Mouse (Mus musculus) limb, embryonic 13.5 days (tissue): ENCODE data around the gene Gm10600. TPM values are rescaled to one million over a fixed set of nuclear protein-coding genes. Genes with fewer than 3 reads are reported as not detected.
"Not testable (repeated sequence)": the region's sequence is repeated elsewhere in the genome, so short reads cannot be mapped to it uniquely, and the experiment has no call there.

Experiments used
- ATAC-seq: fragments of 200-750 bp; cut with Nextera tagmentation; 2 replicates; pipeline ENCODE4 v1.8.0; 2017; ENCODE audit warnings: low read depth, moderate number of reproducible peaks, moderate TSS enrichment; ENCODE audit not compliant: low FRiP score
- H3K27ac ChIP-seq: fragments of 300-500 bp; sonication (generic); 2 replicates; pipeline ENCODE4 v1.5.1; 2015; ENCODE audit warnings: inconsistent platforms, mild to moderate bottlenecking, moderate library complexity
- H3K27me3 ChIP-seq: fragments of 300-500 bp; sonication (generic); 2 replicates; pipeline ENCODE4 v1.6.1; 2015; ENCODE audit warnings: mild to moderate bottlenecking, inconsistent platforms
- H3K36me3 ChIP-seq: fragments of 300-500 bp; sonication (generic); 2 replicates; pipeline ENCODE4 v1.6.1; 2015; ENCODE audit warnings: inconsistent platforms, mild to moderate bottlenecking, moderate library complexity
- H3K4me1 ChIP-seq: fragments of 300-500 bp; sonication (generic); 2 replicates; pipeline ENCODE4 v1.6.1; 2015; ENCODE audit warnings: inconsistent platforms
- H3K4me2 ChIP-seq: fragments of 300-500 bp; sonication (generic); replicated peaks from 2 replicates; pipeline ENCODE4 v1.6.1; 2015; ENCODE audit warnings: inconsistent platforms, mild to moderate bottlenecking, moderate library complexity
- H3K4me3 ChIP-seq: fragments of 300-500 bp; sonication (generic); 2 replicates; pipeline ENCODE4 v1.5.1; 2015; ENCODE audit warnings: moderate library complexity, mild to moderate bottlenecking, inconsistent platforms
- H3K9ac ChIP-seq: fragments of 300-500 bp; sonication (generic); 2 replicates; pipeline ENCODE4 v1.6.1; 2015; ENCODE audit warnings: mild to moderate bottlenecking, inconsistent platforms
- H3K9me3 ChIP-seq: fragments of 300-500 bp; sonication (generic); 2 replicates; pipeline ENCODE4 v1.6.1; 2016; ENCODE audit warnings: inconsistent platforms
- WGBS: fragments of 180-500 bp; shearing (Covaris S2); methylation state at CpG from one replicate; pipeline ENCODE4 v1.1.7; 2015; 5-methylcytosine and 5-hydroxymethylcytosine counted together
- polyA plus RNA-seq: library from polyadenylated mRNA; unstranded; fragments of >200 nt; fragmentation: Nextera tagmentation; extraction: Ambion mirVana; gene quantifications from 2 replicates; pipeline ENCODE4 v1.2.1, GENCODE M21; 2015

Gene Gm10600
- not detected in 2 replicates for polyA plus RNA-seq

GRCm38 (mm10) chr4:42240339-42240738, at the start of gene Gm10600:
Gene Gm10600, plus strand, starts transcription at chr4:42240639.
- H3K27me3 ChIP-seq, H3K4me1 ChIP-seq, H3K36me3 ChIP-seq, H3K9ac ChIP-seq, H3K4me3 ChIP-seq, H3K9me3 ChIP-seq, ATAC-seq, H3K4me2 ChIP-seq, H3K27ac ChIP-seq: not testable (repeated sequence)
- WGBS = no CpG with 5 or more reads among the region's 4 CpGs

- H3K27me3 ChIP-seq, H3K4me1 ChIP-seq, H3K9ac ChIP-seq, H3K4me2 ChIP-seq, H3K27ac ChIP-seq, H3K9me3 ChIP-seq, H3K4me3 ChIP-seq, H3K36me3 ChIP-seq, ATAC-seq: not testable (repeated sequence)
- WGBS = no CpG with 5 or more reads among the region's 5 CpGs
Observed at GRCm38 (mm10) chr4:42255467-42255866, 15.0 kb downstream of the Gm10600 start, which contains the start of gene Ccl21b. Gene Ccl21b, plus strand, starts transcription at chr4:42255767.

Other genes with a start within 250 kb of the Gm10600 start
- 0.39 TPM in 1 of 2 replicates, not detected in the other for gene Gm21093, start 205.9 kb upstream of the Gm10600 start, polyA plus RNA-seq
- gene Gm3893, start 149.4 kb upstream of the Gm10600 start, polyA plus RNA-seq = not detected in 2 replicates
- 7.7 TPM in 1 of 2 replicates, not detected in the other for gene Gm13304, start 125.8 kb upstream of the Gm10600 start, polyA plus RNA-seq
- gene Gm13306, start 87.2 kb upstream of the Gm10600 start, polyA plus RNA-seq = 1.1 TPM in 1 of 2 replicates, not detected in the other
- 1.2 TPM in 2 replicates for gene Gm13305, start 72.0 kb upstream of the Gm10600 start, polyA plus RNA-seq
- not detected in 2 replicates for gene Ccl21b, start 15.1 kb downstream of the Gm10600 start, polyA plus RNA-seq
- not detected in 2 replicates for gene Gm21953, start 53.6 kb downstream of the Gm10600 start, polyA plus RNA-seq
- not detected in 2 replicates for gene Fam205a3, start 77.7 kb downstream of the Gm10600 start, polyA plus RNA-seq
- gene Gm21586, start 198.7 kb downstream of the Gm10600 start, polyA plus RNA-seq = not detected in 2 replicates
- gene Gm2163, start 226.1 kb downstream of the Gm10600 start, polyA plus RNA-seq = 0.13 and 0.17 TPM in 2 replicates